Mouse (Mus musculus) testis, postnatal 10 days (tissue): ENCODE data around the gene Gm45021.
"Not testable (repeated sequence)": the region's sequence is repeated elsewhere in the genome, so short reads cannot be mapped to it uniquely, and the experiment has no call there.

ENCODE experiments used
- DNase-seq: peaks from one replicate; pipeline ENCODE4 v3.0.0; 2021; ENCODE audit warnings: low spot score

Gene Gm45021

DNA sequence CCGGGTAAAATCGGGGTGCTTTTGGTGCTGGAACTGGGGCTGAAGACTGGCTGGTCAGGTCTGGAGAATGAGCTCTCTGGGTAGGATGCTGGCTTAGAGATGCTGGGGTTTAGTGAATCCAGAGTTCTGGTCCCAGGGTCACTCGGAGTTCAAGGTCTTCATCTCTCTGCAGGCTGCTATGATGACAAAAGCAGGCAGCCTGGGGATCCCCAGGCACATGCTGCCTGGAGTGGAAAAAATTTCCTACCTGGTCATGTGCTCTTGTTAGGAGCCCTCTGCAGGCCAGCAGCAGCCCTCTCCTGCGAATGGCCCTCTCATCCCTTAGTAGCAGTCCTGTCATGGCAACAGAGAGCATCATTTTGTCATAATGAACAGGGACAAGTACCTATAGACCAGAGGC, 24.1 kb downstream of the Gm45021 start:
- no peak for DNase-seq

DNA sequence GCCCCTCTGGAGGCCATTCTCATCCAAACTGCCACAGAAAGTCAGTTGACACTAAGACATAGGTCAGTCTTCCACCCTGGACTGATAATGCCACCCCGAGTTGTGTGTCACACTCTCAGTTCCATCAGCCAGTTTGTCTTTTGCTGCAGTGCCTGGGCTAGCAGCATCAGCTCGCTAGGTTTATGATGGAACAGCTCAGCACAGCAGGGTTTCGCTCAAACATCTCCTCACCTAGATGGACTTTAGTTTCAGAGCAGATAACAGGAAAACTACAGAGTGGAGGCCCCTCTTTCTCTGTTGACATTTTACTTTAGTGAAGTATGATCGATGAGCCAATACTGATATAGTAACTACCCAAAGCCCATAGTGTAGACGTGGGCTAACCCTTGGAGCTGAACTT, 25.3 kb downstream of the Gm45021 start:
- DNase-seq = no peak

DNA sequence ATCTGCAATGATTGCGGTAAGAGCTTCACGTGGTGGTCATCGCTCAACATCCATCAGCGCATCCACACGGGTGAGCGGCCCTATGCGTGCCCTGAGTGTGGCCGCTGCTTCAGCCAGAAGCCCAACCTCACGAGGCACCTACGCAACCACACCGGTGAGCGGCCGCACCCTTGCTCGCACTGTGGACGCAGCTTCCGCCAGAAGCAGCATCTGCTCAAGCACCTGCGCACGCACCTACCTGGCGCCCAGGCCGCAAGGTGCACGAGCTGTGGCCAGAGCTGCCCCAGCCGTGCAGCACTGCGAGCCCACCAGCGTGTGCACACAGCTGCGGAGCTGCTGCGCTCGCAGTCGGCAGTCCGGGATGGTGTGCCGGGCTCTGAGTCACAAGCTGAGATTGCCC, 30.6 kb downstream of the Gm45021 start:
- no peak for DNase-seq

DNA sequence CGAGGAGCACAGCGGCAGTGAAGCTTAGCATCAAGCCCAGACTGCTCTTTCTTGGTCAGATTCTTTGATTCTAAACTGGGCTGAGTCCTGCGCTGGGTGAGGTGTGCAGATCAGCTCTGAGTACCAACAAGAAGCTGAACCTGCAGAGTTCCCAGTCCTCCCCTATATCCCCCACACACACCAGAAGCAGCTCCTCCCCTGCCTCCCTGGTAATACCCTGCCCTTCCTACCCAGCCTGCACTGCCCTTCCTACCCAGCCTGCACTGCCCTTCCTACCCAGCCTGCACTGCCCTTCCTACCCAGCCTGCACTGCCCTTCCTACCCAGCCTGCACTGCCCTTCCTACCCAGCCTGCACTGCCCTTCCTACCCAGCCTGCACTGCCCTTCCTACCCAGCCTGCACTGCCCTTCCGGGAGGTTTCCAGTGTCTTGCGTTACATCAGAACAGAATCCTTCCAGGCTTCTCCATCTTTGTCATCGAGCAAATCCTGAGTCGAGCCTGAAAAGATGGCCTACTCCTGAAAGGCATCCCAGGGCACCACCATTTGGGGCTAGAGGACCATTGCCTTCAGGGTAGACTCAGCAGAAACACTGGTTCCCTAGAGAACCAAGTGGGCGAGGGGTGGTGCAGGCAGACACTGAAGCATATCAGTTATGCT, 32.9 kb downstream of the Gm45021 start:
- not testable (repeated sequence) for DNase-seq

DNA sequence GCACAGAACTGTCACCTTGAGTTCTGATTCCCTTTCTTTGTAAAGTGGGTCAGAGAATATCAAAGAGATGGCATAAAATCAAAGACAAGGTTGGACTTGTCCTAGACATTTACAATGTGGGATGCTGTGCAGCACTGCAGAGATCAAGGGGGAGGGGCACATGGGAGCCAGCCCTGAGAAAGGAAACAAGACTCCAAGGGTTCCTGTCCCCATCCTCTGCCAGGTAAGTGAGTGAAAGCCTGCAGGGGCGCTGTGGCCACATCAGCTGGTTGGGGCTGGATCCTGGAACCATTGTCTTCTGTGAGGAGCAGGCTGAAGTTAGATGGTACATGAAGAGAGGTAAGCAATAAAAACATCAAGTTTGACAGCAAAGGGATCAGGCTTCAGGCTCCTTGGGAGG, 34.0 kb downstream of the Gm45021 start:
- no peak for DNase-seq

DNA sequence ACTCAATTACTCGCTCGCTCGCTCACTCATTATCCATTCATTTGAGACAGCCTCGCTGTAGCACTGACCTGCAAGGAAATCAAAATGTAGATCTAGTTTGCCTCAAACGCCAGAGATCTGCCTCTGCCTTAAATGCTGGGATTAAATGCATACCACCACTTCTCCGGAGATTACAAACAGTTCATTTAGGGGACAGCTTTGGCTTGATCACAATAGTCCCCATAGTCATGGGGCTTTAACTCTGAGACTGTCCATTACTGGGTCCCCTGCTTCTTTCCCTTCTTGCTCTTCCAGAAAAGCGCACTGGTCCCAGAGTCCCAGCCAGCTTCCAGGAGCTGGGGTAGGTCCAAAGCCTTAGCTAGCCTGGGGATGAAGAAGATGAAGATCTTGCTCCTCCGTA, 37.1 kb downstream of the Gm45021 start, which contains the start of gene AI854703:
Gene AI854703 (plus strand): TSS at position 301 of the 400 bp plus-strand sequence.
- no peak for DNase-seq

DNA sequence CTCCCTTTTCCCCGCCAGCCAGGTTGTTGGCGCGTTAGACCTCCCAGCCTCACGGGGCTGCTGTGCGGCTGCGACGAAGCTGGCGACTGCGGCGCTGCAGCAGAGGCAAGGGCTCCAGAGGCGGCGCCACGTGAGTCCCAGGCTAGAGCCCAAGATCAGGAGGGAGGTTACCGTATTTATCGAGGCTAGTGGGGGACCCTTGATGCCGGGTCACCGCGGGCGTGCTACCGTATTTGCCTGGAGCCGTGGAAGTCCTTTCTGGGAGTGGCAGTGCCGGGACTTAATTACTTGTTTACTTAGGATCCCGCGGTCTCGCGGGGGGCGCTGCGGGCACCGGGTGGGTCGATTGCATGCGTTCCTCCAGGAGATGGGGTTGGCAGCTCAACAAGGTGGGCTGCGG, 37.6 kb downstream of the Gm45021 start:
- DNase-seq = peak; percentile 46

DNA sequence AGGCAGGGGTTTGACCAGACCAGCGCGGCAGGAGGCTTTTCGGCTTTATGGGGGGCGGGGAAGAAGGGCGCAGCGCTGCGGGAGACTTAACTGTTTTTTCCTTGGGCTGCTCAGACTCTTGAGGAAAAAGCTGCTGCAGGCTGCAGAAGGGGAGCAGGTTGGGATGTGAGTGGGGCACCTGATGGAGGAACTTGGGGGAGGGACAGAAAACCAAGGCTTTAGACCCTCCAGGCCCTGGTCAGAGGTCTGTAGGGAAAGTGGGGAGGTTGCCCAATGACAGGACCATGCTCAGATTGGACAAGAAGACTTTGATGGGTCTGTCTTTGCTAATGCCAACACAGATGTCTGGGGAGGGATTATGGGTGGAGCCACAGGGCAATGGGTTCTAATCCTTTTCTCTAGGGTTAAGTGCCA, 38.1 kb downstream of the Gm45021 start:
- DNase-seq = no peak

DNA sequence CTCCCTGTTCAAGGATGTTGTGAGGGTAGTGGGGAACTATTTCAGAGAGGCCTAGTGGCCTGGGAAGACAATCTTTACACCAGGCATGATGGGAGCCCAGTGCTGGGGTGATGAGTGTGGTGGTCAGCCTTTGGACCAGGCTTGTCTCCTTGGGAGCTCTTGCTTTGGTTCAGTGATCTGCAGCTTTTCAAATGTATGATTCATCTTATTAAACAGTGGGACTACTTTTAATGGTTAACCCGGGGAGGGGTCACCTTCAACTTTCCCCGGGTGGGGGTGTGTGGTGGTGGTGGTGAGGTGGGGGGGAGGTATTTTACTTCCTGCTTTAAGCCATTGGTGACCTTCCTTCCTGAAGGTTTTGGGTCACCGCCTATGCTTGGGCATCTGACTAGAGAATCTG, 39.0 kb downstream of the Gm45021 start:
- no peak for DNase-seq

DNA sequence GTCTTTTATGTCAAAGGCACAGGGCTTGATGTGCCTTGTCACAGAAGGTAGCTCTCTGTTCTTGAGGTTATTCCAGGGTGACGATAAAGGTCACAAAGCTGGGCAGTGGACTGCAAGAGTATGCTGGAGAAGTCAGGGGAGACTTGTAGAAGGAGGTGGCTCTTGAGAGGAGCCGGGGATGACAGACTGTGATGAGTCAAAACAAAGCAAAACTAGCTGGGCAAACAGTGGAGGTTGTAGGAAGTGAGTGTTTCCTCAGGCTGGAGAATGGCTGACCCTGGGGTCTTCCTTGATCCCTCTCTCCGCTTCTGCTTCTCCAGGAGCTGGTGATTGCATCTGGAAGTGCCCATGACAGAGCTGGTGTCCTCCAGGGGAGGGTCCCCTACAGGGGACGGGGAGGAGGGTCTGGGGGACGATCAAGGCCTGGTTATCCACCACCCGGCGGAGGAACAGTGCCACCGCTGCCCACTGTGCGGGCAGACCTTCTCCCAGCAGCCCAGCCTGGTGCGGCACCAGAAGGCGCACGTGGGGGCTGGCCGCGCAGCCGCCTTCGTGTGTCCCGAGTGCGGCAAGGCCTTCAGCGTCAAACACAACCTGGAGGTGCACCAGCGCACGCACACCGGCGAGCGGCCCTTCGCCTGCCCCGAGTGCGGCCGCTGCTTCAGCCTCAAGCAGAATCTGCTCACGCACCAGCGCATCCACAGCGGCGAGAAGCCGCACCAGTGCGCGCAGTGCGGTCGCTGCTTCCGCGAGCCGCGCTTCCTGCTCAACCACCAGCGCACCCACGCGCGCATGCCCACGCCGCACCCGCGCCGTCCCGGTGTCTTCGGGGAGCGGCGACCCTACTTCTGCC, 39.6 kb downstream of the Gm45021 start:
- peak; percentile 48 for DNase-seq

DNA sequence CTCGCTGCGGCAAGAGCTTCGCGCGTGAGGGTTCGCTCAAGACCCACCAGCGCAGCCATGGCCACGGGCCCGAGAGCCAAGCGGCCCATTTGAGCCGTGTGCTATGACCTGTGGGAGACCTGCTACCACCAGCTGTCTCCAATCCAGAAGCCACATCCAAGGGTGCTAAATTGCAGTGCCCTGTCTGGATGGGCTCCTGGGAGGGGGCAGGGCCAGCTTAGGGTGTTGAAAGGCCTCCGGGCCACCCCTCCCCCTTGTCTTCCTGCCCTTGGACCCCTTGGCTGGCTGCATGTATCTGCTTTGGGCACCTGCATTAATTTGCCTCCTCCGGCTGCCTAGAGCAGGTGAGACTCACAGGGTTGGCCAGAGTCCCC, 40.2 kb downstream of the Gm45021 start:
- DNase-seq = no peak

DNA sequence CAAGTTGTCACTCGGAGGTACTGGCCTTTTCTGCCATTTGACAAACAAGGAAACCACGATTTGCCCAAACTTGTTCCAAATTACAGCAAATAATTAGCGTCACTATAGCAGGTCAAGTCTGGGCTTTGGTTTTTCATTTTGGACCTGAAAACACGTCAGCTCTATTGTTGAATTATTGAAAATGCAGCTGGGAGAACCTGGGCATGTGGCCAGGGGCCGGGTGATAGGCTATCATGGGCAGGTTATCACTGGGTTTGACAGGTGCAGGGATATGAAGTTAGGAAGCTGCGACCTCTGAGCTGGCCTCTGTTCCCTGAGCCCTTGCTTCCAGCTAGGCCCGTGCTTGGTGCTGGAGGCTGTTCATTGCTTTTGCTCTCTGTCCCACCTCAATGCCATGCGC, 41.4 kb downstream of the Gm45021 start:
- no peak for DNase-seq

DNA sequence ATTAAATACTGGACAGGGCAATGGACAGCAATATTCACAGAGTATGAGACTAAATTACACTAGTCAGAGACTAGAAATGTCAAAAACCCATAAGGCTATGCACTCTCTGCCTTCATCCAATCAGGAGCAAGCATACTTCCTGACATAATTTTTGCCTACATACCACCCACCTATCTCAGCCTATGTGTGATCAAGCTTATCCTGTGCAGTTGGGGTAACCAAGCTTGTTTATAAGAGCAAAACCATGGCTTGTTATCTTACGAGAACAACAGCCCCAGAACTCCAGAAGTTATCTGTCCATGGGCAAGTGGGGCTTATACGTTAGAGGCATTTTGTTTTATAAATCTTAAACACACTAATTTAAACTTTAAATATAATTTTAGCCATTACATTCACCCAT, 45.7 kb downstream of the Gm45021 start:
- no peak for DNase-seq

DNA sequence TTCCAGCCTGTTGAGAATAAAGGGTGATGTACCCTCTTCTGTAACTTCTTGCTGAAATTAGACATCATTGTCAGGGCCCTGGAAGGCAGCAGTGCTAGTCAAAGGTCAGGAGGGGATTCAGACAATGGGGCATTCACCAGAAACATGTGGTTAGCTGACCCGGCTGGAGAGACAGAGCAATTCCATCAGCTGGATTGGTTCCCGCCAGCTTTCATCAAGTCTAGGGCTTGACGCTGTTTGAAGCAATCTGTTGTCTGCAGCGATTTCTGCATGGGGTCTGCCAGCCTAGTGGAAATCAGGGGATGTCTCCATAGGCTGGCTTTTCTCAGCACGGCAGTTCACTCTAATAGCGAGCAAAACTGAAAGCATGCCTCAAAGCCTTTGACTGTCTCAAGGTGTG, 47.1 kb downstream of the Gm45021 start:
- peak; percentile 23 for DNase-seq

DNA sequence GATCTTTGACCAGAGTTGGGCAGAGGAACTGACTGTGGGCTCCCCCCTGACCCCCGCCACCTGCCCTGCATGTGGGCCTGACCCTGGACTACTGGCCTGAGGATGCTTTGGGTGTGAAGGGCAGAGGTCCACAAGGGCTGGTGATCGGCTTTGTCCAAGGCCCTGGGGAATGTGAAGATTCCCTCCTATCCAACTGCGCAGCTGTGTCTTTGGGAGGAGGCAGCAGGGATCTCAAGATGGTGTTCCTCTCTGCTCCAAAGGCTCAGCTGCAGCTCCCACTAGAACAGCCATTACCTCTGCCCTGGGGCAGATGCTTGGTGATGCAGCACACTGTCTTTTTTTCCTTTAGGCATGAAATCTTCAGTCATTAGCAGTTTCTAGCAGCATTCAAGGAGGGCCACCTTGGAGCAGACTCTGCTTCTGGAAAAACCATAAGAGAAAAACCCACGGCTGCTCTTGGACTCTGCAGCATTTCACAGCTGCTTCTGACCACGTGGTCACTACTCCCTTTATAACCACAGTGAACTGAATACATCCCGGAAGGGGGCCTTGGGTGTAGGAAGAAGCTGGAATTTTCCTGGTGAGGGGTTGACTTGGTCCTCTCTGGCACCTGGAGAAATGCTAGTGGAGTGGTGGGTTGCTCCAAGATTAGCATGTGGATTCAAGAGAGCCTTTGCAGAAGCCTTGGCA, 48.5 kb downstream of the Gm45021 start:
- peak; percentile 32 for DNase-seq

DNA sequence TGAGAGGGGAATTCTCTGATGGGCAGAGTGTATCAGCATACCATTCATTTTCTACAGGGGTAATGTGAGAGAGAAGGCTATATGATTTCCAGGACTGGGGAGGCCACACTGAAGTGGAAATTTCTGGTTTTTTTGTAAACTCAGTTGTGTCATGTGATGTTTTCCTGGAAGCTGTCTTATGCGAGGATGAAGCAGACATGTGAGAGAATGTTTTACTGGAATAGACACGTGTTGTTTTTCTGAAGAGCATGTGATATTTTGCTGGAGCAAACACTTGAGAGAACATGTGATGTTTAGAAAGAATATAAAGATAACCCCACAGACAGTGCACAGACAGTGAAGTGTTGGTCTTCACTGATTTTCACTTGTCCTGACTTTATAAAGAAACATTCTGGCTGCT, 49.1 kb downstream of the Gm45021 start:
- DNase-seq = no peak

DNA sequence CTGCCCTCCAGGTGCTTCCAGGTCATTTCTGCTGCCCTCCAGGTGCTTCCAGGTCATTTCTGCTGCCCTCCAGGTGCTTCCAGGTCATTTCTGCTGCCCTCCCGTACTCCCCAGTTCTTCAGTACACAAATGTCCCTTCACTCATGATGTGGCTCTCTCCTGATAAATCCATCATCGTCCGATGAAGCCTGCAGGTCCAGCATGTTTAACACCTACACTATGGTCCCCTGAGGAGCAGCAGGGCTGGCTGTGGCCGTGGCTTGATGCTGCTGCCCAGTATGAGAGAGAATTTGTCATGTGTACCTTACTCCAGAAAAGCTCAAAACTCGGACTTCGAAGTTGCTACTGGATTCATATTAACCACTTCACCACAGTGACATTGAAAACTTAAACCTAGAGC, 52.0 kb downstream of the Gm45021 start:
- peak; percentile 18 for DNase-seq

DNA sequence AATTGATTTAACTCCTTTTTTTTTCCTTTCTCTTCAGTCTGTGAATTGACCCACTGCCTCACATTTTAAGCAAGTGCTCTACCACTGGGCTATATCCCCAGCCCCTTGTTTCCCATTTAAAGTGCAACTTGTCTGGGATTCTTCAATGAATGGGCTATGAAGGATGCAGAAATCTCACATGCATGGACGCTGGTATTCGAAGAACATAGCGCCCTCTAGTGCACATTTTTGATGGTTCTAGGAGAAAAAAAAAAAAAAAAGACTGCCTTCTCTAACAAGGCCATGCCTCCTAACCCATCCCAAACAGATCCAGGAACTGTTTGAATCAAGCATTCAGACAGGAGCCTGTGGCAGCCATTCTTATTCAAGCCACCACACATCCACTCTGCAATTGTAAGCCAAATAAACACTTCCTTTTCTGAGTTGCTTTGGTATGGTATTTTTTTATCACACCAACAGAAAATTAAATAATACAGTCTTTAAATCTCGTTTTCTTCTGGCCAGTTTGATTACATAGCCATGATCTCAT, 53.4 kb downstream of the Gm45021 start:
- peak; percentile 44 for DNase-seq

DNA sequence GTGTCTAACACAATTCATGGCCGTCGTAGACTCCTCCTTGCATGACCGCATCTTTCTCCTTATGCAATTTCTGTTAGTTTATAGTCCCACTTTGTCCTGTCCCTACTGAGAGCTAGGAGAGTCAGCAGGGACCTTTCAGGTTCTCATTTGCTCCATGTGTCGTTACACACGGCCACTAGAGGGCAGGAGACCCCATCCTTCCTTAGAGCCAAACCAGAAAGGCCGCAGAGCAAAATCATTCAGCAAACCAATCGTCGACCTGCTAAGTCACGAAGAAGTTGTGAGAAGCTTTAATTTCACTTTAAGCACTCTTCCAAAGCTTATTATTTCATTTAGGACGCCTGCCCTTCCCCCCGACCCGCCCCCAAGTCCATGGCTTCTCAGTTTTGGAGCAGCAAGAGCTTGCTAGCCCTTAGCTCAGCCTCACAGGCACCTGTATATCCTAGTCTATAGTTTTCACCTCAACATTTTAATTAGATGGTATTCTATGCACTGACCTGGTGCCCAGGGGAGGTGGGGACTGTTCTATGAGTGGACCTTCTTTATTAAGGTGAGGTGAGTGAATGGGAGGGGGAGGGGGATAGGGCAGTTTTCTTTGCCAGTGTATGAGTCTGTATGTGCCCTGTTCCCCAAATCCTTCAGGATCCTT, 56.4 kb downstream of the Gm45021 start:
- DNase-seq = peak; percentile 74

DNA sequence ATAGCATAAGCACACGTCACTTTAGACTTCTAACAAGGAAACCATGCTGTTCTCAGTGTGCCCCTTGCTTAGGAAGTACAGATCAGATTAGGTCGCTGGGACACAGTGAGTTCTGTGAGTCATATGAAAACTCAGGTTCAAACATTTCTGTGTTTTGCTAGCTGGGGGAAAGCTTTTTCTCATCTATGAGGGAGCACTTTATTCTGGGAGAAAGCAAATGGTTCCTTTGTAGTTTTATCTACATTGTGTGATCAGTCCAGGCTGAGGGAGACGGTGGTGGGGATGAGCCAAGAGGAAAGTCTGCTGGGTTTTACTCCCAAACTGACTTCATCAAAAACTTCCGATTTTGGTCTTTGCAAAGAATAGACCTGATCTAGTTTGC, 56.9 kb downstream of the Gm45021 start:
- DNase-seq = no peak

DNA sequence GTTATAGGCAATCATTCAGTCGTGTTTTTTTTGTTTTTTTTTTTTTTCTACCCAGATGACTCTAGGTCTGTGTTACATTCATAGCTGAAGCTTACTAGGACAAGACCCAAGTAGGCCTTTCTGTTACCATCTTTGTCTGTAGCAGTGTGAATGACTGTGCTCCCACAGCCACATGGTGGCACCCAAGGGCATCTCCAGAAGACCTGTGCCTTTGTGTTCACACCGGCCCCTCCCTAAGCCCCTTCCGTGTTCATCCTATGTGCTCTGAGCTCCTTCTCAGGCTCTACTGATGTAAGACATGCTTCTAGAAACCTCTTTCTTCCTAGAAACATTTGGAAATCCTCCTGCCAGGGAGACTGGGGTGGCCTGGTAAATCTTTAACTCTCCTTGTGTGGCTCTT, 57.6 kb downstream of the Gm45021 start, which contains the start of gene Gimap8:
Gene Gimap8 (plus strand): TSS at position 240 of the 400 bp plus-strand sequence.
- peak; percentile 41 for DNase-seq

DNA sequence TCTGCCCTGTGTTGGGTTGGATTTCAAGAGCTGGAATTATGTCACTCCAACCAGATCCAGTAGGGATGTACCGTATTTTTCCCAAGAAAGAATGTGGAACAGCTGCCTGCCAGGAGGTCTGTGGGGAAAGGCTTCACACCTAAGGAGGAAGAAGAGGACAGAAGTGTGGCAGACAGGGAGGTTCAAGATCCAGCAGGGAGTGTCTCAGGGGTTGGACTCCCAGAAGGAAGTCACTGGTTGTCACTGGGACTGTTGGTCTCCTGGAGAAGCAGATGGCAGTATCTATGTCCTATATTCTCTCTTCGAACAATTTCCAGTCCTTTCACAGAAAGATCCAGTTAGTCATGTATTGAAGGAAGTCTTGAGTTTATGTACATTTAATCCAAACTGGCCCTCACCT, 58.2 kb downstream of the Gm45021 start:
- peak; percentile 26 for DNase-seq
